Mouse (Mus musculus) stomach, postnatal 0 days (tissue): ENCODE results near the gene Tpcn1.
A peak's percentile ranks its signal among the peaks of the same experiment; 100 is the strongest.

Experiments used
- CTCF ChIP-seq: IDR thresholded peaks from 2 replicates; pipeline ENCODE4 v1.5.1; 2016; ENCODE audit warnings: antibody characterized with exemption, low read depth, mild to moderate bottlenecking, moderate library complexity
- EP300 ChIP-seq: optimal IDR thresholded peaks from 2 replicates; pipeline ENCODE3; 2016; ENCODE audit warnings: antibody characterized with exemption

DNA sequence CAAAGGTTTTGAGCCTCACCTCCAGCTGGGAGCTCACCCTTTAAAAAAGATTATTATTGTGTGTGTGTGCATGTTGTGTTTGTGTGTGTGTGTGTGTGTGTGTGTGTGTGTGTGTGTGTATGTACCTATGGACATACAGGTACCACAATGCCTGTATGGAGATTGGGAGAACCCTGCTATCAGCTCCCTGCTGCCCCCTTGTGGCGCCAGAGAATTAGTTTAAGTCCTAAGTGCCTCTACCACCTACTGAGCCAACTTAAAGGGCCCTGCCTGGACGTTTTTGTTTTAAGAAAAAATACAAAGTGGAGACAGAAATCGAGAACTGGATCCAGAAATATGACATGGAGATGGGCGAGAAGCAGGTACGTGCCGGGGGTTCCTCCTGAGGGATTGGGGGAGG, 16.4 kb upstream of the Tpcn1 start:
- peak; percentile 92 for TF ChIP-seq CTCF
- no peak for TF ChIP-seq EP300
